Mouse (Mus musculus): ENCODE measurements at regions not wholly inside any gene's neighbourhood (a gene's known extent, or its start where the extent isn't known, plus 50 kb on each side); places are given as distances from the start of the nearest gene placed in this dataset.

DNA sequence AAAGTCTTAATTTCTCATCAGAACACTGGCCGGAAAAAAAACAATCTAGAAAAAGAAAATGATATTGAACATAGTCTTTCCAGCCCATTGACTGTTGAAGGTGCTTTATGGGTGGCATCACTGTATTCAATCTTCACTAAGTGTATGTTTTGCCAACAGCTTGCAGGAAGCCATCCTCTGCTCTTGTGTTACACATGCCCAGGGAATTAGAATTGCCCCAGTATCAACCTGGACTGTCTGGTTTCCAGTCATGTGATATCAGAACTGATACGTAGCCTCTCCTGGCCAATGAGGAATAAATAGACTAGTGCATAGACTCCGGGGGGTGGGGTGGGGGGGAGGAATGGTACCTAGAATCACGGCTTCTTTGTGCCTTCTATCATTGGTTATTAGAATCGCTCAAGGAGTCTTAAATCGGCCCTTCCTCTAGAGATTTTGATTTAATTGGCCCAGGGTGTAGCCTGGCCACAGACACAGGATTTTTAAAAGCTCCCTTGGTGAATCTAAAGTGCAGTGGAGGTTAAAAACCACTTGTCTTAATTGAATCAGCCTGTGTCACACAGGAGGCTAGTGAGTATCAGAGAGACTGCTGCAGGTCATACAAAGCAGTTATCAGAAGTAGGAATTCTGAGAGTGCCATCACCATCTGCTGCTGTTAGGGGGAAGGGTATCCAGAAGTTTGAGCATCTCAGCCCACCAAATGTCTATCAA lies 218.0 kb upstream of the Klf3 start:
- no peak for TF ChIP-seq CTCF (IDR thresholded peaks at IDR 0.05; ENCODE audit: borderline replicate concordance, insufficient read depth, low read depth, low read length)
- TF ChIP-seq POLR2A (IDR thresholded peaks at IDR 0.05; ENCODE audit: borderline replicate concordance, insufficient read depth, low read length): no peak
